Mouse (Mus musculus) heart, adult 10 weeks (tissue): ENCODE results near the gene Gm45717. TPM values are rescaled to one million over a fixed set of nuclear protein-coding genes. Genes with fewer than 3 reads are reported as not detected.

Source experiments
- polyA plus RNA-seq: library from polyadenylated mRNA; stranded (reverse); fragments of 350-450 nt; fragmentation: Illumina TruSeq; extraction: RNeasy Lipid Tissue Mini Kit (QIAGEN cat#74804); gene quantifications from one replicate; pipeline ENCODE4 v1.2.3, GENCODE M21; 2014; ENCODE audit warnings: low read depth, low replicate concordance

Gene Gm45717
- polyA plus RNA-seq, result not detected

DNA sequence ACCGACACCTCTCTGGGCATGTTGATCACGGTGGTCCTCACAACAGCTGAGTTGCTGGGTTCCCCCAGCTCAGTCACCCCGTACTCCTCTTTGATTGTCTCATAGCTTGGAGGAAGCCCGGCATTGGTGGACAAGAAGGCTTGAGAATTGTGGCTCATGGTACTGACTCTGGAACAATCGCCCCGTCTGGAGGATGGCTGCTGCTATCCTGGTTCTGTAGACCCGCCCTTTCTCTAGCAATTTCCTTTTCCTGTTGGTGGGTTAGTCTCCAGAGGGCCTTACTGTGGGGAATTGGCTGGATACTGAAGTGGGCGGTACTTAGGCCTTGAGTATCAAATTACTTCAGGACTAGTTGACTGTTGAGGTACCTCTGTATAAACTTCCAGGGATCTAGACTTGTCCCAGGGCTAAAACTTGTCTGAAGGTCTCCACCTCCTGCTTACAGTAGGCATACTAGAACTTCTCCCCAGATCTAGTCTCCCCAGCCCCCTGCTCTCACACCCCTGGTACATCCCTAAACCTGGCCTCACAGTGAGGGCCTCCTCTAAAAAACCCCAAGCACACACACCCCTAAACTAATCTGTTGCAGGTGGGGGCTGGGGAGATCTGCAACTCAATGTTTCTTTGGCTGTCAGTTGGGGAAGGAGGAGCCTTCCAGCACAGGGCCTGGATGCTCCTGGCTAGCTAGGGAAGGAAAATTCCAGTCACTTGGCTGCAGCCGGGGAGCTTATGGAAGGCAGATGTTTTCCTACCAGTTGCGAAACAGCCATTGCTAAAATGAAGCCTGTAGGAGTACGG, at the start of gene Gm45717, which contains the start of gene Ifitm2:
TSS of gene Gm45717 (minus strand) at position 180 of the 798 bp plus-strand sequence.
TSS of gene Ifitm2 (minus strand) at position 230 of the 798 bp plus-strand sequence.

DNA sequence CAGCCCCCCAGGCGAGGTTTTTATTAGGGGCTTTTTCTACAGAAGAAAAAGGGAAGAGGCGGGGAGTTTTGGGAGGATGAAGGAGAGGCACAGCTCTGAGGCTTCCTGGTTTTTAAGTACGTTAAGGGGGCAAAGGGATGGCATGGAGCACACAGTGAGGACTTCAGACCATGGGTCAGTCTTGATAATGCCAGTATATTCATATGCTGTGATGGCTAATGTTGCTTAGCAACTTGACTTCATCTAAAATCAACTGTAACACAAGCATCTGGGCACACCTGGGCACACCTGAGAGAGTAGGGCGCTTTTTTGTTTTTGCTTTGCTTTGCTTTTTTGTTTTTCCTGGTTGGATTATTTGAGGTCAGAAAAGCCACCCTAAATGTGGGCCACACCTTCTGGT, 11.2 kb upstream of the Gm45717 start, which contains the start of gene Ifitm1:
TSS of gene Ifitm1 (plus strand) at position 301 of the 400 bp plus-strand sequence.

DNA sequence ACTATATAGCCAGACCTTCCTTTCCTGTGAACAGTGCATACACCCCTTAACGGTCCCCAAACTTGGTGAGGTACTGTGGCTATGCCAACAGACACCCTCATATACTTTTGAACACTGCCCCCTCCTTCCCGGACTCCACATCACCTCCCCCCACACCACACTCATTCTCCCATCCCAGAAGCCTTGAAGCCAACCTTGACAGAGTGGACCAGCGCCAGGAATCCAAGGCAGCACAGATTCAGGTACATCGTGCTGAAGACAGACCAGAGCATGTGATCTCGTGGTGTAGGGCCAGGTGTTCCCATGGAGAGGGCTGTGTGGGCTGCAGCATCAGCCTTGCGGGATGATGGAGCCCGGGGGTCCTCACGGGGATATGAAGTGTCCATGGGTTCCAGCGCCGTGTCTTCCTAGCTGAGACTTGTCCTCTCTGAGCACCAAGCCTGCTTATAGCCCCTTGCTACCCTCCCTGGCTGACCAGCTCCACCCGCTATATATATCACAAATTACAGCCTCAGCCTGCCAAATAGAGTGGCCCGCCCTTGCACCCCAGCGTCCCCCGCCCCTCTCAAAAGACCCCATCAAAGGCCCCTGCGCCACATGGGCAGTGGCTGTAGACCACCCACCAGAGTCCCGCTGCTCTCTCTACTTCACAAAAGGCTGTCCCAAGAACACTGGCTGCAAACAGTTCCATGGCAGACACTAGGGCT, 5.8 kb downstream of the Gm45717 start, which contains the start of gene Ifitm5:
TSS of gene Ifitm5 (minus strand) at position 468 of the 707 bp plus-strand sequence.

GRCm38 (mm10) chr7:140941222-140942051, 14.3 kb downstream of the Gm45717 start, which contains the start of gene Pgghg:
TSS of gene Pgghg (plus strand) at chr7:140941391.

GRCm38 (mm10) chr7:140920418-140921029, 35.2 kb downstream of the Gm45717 start, which contains the start of gene Nlrp6:
TSS of gene Nlrp6 (plus strand) at chr7:140920902.

GRCm38 (mm10) chr7:140900220-140900619, 55.5 kb downstream of the Gm45717 start, which contains the start of gene Cox8b:
TSS of gene Cox8b (minus strand) at chr7:140900446.

Other genes with a start within 250 kb of the Gm45717 start
- 21.8 TPM for gene Cyp2e1, start 192.2 kb downstream of the Gm45717 start, polyA plus RNA-seq
- gene Syce1, start 168.1 kb downstream of the Gm45717 start, polyA plus RNA-seq, result not detected
- gene Zfp941, start 133.8 kb downstream of the Gm45717 start, polyA plus RNA-seq, result 0.18 TPM
- gene Urah, start 120.9 kb downstream of the Gm45717 start, polyA plus RNA-seq, result 1.8 TPM
- 35.3 TPM for gene Scgb1c1, start 110.4 kb downstream of the Gm45717 start, polyA plus RNA-seq
- gene Odf3, start 108.1 kb downstream of the Gm45717 start, polyA plus RNA-seq, result not detected
- gene Gm45785, start 99.6 kb downstream of the Gm45717 start, polyA plus RNA-seq, result not detected
- 22.6 TPM for gene Ric8a, start 99.0 kb downstream of the Gm45717 start, polyA plus RNA-seq
- gene Bet1l, start 98.4 kb downstream of the Gm45717 start, polyA plus RNA-seq, result 12.4 TPM
- gene Psmd13, start 74.0 kb downstream of the Gm45717 start, polyA plus RNA-seq, result 93.8 TPM
- 77.7 TPM for gene Sirt3, start 73.6 kb downstream of the Gm45717 start, polyA plus RNA-seq
- gene Cox8b, start 55.5 kb downstream of the Gm45717 start, polyA plus RNA-seq, result 3,602 TPM
- gene Nlrp6, start 35.0 kb downstream of the Gm45717 start, polyA plus RNA-seq, result not detected
- gene Pgghg, start 14.5 kb downstream of the Gm45717 start, polyA plus RNA-seq, result 6.1 TPM
- 0.92 TPM for gene Ifitm5, start 5.6 kb downstream of the Gm45717 start, polyA plus RNA-seq
- 168 TPM for gene Ifitm2, start 50 bp upstream of the Gm45717 start, polyA plus RNA-seq
- gene Ifitm1, start 11.3 kb upstream of the Gm45717 start, polyA plus RNA-seq, result 10.8 TPM
- gene Ifitm3, start 54.8 kb upstream of the Gm45717 start, polyA plus RNA-seq, result 220 TPM
- gene Ifitm6, start 62.0 kb upstream of the Gm45717 start, polyA plus RNA-seq, result 0.84 TPM
- gene Gm17387, start 73.2 kb upstream of the Gm45717 start, polyA plus RNA-seq, result not detected
- not detected for gene B4galnt4, start 105.2 kb upstream of the Gm45717 start, polyA plus RNA-seq
- gene Pkp3, start 122.3 kb upstream of the Gm45717 start, polyA plus RNA-seq, result not detected
- 8.4 TPM for gene Sigirr, start 144.6 kb upstream of the Gm45717 start, polyA plus RNA-seq
- gene Ano9, start 161.9 kb upstream of the Gm45717 start, polyA plus RNA-seq, result not detected
- 29.2 TPM for gene Ptdss2, start 166.4 kb upstream of the Gm45717 start, polyA plus RNA-seq
- gene Rnh1, start 216.9 kb upstream of the Gm45717 start, polyA plus RNA-seq, result 69.3 TPM
- gene Hras, start 238.1 kb upstream of the Gm45717 start, polyA plus RNA-seq, result 59.1 TPM
- 2.6 TPM for gene Lrrc56, start 238.2 kb upstream of the Gm45717 start, polyA plus RNA-seq